Mouse (Mus musculus) midbrain, postnatal 0 days (tissue): ENCODE data around the gene Naa15. TPM values are rescaled to one million over a fixed set of nuclear protein-coding genes. Genes with fewer than 3 reads are reported as not detected.
"Not testable (repeated sequence)": the region's sequence is repeated elsewhere in the genome, so short reads cannot be mapped to it uniquely, and the experiment has no call there.

Experiments used
- ATAC-seq: fragments of 200-750 bp; cut with Nextera tagmentation; 2 replicates; pipeline ENCODE4 v1.8.0; 2017; ENCODE audit warnings: moderate number of reproducible peaks, mild to moderate bottlenecking, moderate TSS enrichment, moderate library complexity; ENCODE audit not compliant: low FRiP score
- DNase-seq: peaks from one replicate; pipeline ENCODE4 v3.0.0-alpha.2; 2015; ENCODE audit warnings: low spot score
- H3K27ac ChIP-seq: fragments of 300-500 bp; sonication (generic); 2 replicates; pipeline ENCODE4 v1.5.1; 2014; ENCODE audit warnings: low read depth, mild to moderate bottlenecking, low read length, mixed read lengths
- H3K27me3 ChIP-seq: fragments of 300-500 bp; sonication (generic); 2 replicates; pipeline ENCODE4 v1.6.1; 2014; ENCODE audit warnings: low read length, control low read depth, mixed read lengths; ENCODE audit not compliant: insufficient read depth
- H3K36me3 ChIP-seq: fragments of 300-500 bp; sonication (generic); 2 replicates; pipeline ENCODE4 v1.6.1; 2014; ENCODE audit warnings: low read length, control low read depth, mixed read lengths; ENCODE audit not compliant: insufficient read depth
- H3K4me1 ChIP-seq: fragments of 300-500 bp; sonication (generic); 2 replicates; pipeline ENCODE4 v1.6.1; 2014; ENCODE audit warnings: mild to moderate bottlenecking, control low read depth, antibody characterized with exemption, low read length, mixed read lengths; ENCODE audit not compliant: insufficient read depth
- H3K4me2 ChIP-seq: fragments of 300-500 bp; sonication (generic); 2 replicates; pipeline ENCODE4 v1.6.1; 2014; ENCODE audit warnings: low read depth, mild to moderate bottlenecking, low read length, mixed read lengths; ENCODE audit not compliant: poor library complexity, severe bottlenecking
- H3K4me3 ChIP-seq: fragments of 300-500 bp; sonication (generic); 2 replicates; pipeline ENCODE4 v1.5.1; 2014; ENCODE audit warnings: low read depth, mild to moderate bottlenecking, low read length, moderate library complexity
- H3K9ac ChIP-seq: fragments of 300-500 bp; sonication (generic); replicated peaks from 2 replicates; pipeline ENCODE4 v1.6.1; 2014; ENCODE audit warnings: mild to moderate bottlenecking, low read length, moderate library complexity, mixed read lengths; ENCODE audit not compliant: poor library complexity, severe bottlenecking
- H3K9me3 ChIP-seq: fragments of 300-500 bp; sonication (generic); 2 replicates; pipeline ENCODE4 v1.6.1; 2016; ENCODE audit warnings: low read length, control low read depth
- CTCF ChIP-seq: IDR thresholded peaks from 2 replicates; pipeline ENCODE4 v1.5.1; 2016; ENCODE audit warnings: antibody characterized with exemption, mild to moderate bottlenecking
- WGBS: fragments of 180-500 bp; shearing (Covaris S2); extraction: QIAGEN DNeasy Blood & Tissue Kit; methylation state at CpG from one replicate; pipeline ENCODE4 v1.1.7; 2014; 5-methylcytosine and 5-hydroxymethylcytosine counted together
- polyA plus RNA-seq: library from polyadenylated mRNA; unstranded; fragments of >200 nt; fragmentation: Nextera tagmentation; extraction: Ambion mirVana; gene quantifications from 2 replicates; pipeline ENCODE4 v1.2.1, GENCODE M21; 2015
- total RNA-seq: library from RNA; depleted of rRNA; stranded (reverse); fragments of >200 nt; gene quantifications from 2 replicates; pipeline ENCODE4 v1.2.3, GENCODE M21; 2014

Gene Naa15
- total and polyA plus RNA-seq, 2 experiments from 2014 or later: 19.5 to 29.7 TPM

DNA sequence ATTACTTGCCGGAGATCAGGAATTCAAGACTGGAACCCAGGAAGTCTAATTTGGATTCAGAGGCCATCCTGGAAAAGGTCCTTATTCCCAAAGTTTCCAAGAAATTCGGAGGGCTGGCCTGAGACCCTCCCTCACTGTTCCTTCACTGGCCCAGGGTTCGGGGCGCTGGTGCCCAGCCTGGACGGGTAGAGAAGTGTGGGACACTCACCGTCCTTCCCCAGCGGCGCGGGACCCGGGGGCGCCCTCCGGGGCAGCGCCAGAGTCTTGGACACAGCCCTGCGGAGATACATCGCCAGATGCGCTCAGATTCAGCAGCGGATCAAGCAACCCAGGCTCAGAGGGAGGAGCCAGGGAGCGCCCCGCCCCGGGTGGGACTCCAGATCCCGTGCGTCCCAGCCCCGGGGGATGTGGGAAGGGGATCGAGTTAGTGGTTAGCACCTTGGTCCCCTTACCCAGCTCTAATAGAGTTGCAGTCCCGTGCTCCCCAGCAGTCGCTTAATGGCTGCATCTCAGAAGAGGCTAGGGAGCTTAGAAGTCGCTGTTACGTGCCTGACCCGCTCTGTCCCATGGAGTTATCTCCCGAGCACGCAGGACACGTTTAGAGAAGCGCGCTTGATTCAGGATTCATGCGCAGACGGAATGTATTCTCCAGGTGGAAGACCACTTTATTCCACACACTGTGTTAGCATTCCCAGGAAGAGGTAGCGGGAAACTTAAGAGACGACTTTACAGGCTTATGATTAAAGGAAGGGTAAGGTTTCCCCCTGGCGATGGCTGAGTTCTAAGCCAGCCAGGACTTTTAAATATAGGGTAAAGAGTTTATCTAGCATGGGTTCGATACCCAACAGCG, 18.5 kb upstream of the Naa15 start, which contains the start of gene Mgarp:
Gene Mgarp, minus strand, starts transcription at position 520 of the 850 bp plus-strand sequence.
- H3K9me3 ChIP-seq: no peaks in the 10 kb centered on the region
- H3K36me3 ChIP-seq: no peaks in the 10 kb centered on the region
- peak; percentile 53 for TF ChIP-seq CTCF
- peak within 1 kb of the TSS; percentile 39 for H3K4me3 ChIP-seq
- peak within 1 kb of the TSS; percentile 67 for H3K4me2 ChIP-seq
- WGBS: 2% methylated on average over 41 of the region's 41 CpGs
- 0 out of 2 replicates have a peak within 1 kb of the TSS, but pooled peaks have one; percentile 8 for H3K9ac ChIP-seq
- ATAC-seq (peak; percentile 58; the same call in 1 of the 2 replicates), DNase-seq (peak; percentile 47)
- no peak within 1 kb of the TSS for H3K27ac ChIP-seq
- 0 out of 2 replicates have a peak, but pooled peaks cover 3% of the 10 kb centered on the region for H3K4me1 ChIP-seq
- peaks cover 13% of the 10 kb centered on the region; the same call in 1 of the 2 replicates for H3K27me3 ChIP-seq

DNA sequence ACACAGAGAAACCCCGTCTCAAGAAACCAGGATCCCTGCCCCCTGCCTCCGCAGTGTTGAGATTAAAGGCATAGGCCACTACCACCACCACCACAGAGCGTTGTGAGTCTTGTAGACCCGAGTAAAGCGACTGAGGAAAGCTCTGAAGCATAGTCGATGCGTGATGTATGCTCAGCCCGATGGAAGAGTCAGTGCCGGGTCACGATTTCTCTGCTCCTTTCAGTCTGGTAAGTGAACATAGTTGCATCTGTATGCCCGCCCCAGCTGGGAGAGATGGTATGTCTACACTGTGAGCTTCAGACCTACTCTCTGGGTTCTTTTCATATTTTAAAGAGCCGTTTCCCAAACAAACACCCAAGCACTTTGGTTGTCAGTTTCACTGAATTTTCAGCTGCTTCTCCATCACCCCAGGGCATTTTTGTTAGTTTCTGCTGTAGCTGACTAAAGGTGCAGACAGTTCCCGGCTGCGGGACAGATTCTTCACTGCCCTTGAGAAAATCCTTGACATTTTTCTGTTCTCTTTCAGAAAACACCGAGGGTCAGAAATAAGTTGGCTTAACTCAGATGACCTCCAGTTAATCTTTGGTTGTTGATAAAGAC, 17.1 kb upstream of the Naa15 start:
- H3K9me3 ChIP-seq: no peaks in the 10 kb centered on the region
- H3K4me3 ChIP-seq: no peak overlapping the region
- 0 out of 2 replicates have a peak, but pooled peaks cover 3% of the 10 kb centered on the region for H3K4me1 ChIP-seq
- WGBS: 51% methylated on average over 15 of the region's 15 CpGs
- no peak overlapping the region for H3K9ac ChIP-seq
- DNase-seq: no peak
- ATAC-seq: no peak
- no peak overlapping the region for H3K4me2 ChIP-seq
- no peak for TF ChIP-seq CTCF
- peaks cover 13% of the 10 kb centered on the region; the same call in 1 of the 2 replicates for H3K27me3 ChIP-seq
- no peak overlapping the region for H3K27ac ChIP-seq
- H3K36me3 ChIP-seq: no peaks in the 10 kb centered on the region

DNA sequence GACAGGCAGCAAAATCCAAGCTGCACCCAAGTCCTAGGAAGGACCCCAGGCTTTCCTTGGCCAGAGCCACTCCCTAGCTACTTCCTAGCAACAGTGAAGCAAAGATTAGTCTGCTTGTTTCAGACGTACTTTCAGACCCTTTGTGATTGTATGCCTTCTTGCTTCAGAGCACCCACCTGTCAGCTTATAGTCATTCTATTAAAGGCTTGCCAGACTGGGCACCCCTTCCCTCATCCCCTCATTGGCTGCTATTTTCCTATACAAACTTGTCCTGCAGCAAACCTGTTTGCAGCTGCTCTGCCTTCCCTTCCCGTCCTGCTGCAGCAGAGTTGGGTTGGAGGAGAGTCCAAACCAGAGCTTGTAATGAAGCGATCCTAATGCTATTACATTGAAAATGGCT, 16.3 kb upstream of the Naa15 start:
- 0 out of 2 replicates have a peak, but pooled peaks cover 3% of the 10 kb centered on the region for H3K4me1 ChIP-seq
- no peak overlapping the region for H3K27ac ChIP-seq
- ATAC-seq (no peak), DNase-seq (no peak)
- H3K4me3 ChIP-seq: no peak overlapping the region
- H3K9ac ChIP-seq: no peak overlapping the region
- no peaks in the 10 kb centered on the region for H3K36me3 ChIP-seq
- no peak for TF ChIP-seq CTCF
- 10% methylated on average over 3 of the region's 3 CpGs for WGBS
- no peaks in the 10 kb centered on the region for H3K9me3 ChIP-seq
- no peak overlapping the region for H3K4me2 ChIP-seq
- peaks cover 13% of the 10 kb centered on the region; the same call in 1 of the 2 replicates for H3K27me3 ChIP-seq

DNA sequence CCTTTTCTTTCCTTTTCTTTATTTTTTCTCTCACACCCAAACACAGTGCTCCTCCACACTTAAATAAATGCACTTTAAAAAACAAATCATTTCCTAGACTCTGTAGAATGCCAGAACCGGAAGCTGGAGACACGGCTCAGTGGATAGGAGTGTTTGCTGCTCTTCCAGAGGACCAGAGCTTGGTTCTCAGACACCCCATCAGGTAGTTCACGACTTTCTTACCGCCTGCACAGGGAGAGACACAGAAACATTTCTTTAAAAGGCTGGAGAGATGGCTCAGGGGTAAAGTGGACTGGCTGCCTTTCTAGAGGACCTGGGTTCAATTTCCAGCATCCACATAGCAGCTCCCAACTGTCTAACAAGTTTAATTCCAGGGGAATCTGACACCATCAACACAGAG, 15.4 kb upstream of the Naa15 start:
- DNase-seq: no peak
- WGBS: 57% methylated on average over 4 of the region's 4 CpGs
- Histone ChIP-seq H3K9me3 (no peaks in the 10 kb centered on the region), H3K9ac (no peak overlapping the region), H3K27ac (no peak overlapping the region), H3K4me2 (no peak overlapping the region), H3K4me3 (no peak overlapping the region), H3K27me3 (peaks cover 12% of the 10 kb centered on the region; the same call in 1 of the 2 replicates), H3K36me3 (no peaks in the 10 kb centered on the region), H3K4me1 (0 out of 2 replicates have a peak, but pooled peaks cover 3% of the 10 kb centered on the region)
- TF ChIP-seq CTCF: no peak
- no peak for ATAC-seq

DNA sequence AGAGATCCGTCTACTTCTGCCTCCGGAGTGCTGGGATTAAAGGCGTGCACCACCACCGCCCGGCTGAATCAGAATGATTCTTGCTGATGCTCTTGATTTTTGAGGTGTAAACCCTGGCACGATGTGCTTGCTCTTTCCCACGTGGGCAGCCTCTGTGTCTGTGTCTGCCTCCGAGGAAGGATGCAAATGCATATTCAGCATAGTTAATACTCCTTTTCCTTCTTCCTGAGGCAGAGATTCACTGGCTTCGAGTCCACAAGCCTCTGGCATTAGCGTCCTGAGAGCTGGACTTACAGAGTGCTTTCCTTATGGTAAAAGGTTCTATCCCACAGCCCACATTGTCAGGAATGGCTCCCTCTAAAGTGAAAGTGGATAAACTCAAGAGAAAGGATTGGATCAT, 14.3 kb upstream of the Naa15 start:
- ATAC-seq: no peak
- no peaks in the 10 kb centered on the region for H3K36me3 ChIP-seq
- 71% methylated on average over 10 of the region's 10 CpGs for WGBS

DNA sequence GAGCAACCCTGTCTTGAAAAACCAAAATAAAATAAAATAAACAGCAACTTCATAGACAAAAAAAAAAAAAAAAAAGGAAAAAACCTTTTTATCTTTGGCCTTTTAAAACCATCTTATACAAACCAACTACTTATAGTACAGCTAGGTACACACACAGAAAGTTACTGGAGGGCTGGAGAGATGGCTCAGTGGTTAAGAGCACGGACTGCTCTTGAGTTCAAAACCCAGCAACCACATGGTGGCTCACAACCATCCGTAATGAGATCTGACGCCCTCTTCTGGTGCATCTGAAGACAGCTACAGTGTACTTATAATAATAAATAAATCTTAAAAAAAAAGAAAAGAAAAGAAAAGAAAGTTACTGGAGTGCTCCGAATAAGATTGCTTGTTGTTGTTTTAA, 12.9 kb upstream of the Naa15 start:
- not testable (repeated sequence) for H3K4me2 ChIP-seq, ATAC-seq, H3K4me3 ChIP-seq, H3K9me3 ChIP-seq, H3K4me1 ChIP-seq, H3K27ac ChIP-seq, H3K27me3 ChIP-seq, H3K9ac ChIP-seq, DNase-seq
- 65% methylated on average over 4 of the region's 4 CpGs for WGBS
- H3K36me3 ChIP-seq: peaks cover 10% of the 10 kb centered on the region; the same call in 1 of the 2 replicates

More for the DNA sequence above, 14.3 kb upstream of the Naa15 start:
- no peak for TF ChIP-seq CTCF
- no peaks in the 10 kb centered on the region for H3K9me3 ChIP-seq
- no peak overlapping the region for H3K27ac ChIP-seq
- no peak overlapping the region for H3K4me3 ChIP-seq
- no peak overlapping the region for H3K9ac ChIP-seq
- no peak for DNase-seq
- H3K4me2 ChIP-seq: no peak overlapping the region
- H3K4me1 ChIP-seq: 0 out of 2 replicates have a peak, but pooled peaks cover 3% of the 10 kb centered on the region
- H3K27me3 ChIP-seq: peaks cover 10% of the 10 kb centered on the region; the same call in 1 of the 2 replicates
